Mouse (Mus musculus) limb, embryonic 15.5 days (tissue): ENCODE data around the gene Ttc28. TPM values are rescaled to one million over a fixed set of nuclear protein-coding genes. Genes with fewer than 3 reads are reported as not detected.

Source experiments
- ATAC-seq: fragments of 200-750 bp; cut with Nextera tagmentation; 2 replicates; pipeline ENCODE4 v1.8.0; 2017; ENCODE audit warnings: low read depth, moderate TSS enrichment; ENCODE audit not compliant: insufficient number of reproducible peaks, low FRiP score, low TSS enrichment
- H3K27ac ChIP-seq: fragments of 300-500 bp; sonication (generic); 2 replicates; pipeline ENCODE4 v1.5.1; 2015; ENCODE audit warnings: moderate library complexity, mild to moderate bottlenecking, inconsistent platforms
- H3K27me3 ChIP-seq: fragments of 300-500 bp; sonication (generic); 2 replicates; pipeline ENCODE4 v1.6.1; 2015; ENCODE audit warnings: inconsistent platforms
- H3K36me3 ChIP-seq: fragments of 300-500 bp; sonication (generic); 2 replicates; pipeline ENCODE4 v1.6.1; 2015; ENCODE audit warnings: inconsistent platforms
- H3K4me1 ChIP-seq: fragments of 300-500 bp; sonication (generic); 2 replicates; pipeline ENCODE4 v1.6.1; 2015; ENCODE audit warnings: inconsistent platforms
- H3K4me2 ChIP-seq: fragments of 300-500 bp; sonication (generic); 2 replicates; pipeline ENCODE4 v1.6.1; 2015; ENCODE audit warnings: mild to moderate bottlenecking, inconsistent platforms
- H3K4me3 ChIP-seq: fragments of 300-500 bp; sonication (generic); 2 replicates; pipeline ENCODE4 v1.5.1; 2015; ENCODE audit warnings: mild to moderate bottlenecking, inconsistent platforms
- H3K9ac ChIP-seq: fragments of 300-500 bp; sonication (generic); 2 replicates; pipeline ENCODE4 v1.6.1; 2015; ENCODE audit warnings: inconsistent platforms
- H3K9me3 ChIP-seq: fragments of 300-500 bp; sonication (generic); 2 replicates; pipeline ENCODE4 v1.6.1; 2016; ENCODE audit warnings: inconsistent platforms
- WGBS: fragments of 180-500 bp; shearing (Covaris S2); methylation state at CpG from one replicate; pipeline ENCODE4 v1.1.7; 2015; 5-methylcytosine and 5-hydroxymethylcytosine counted together
- polyA plus RNA-seq: library from polyadenylated mRNA; unstranded; fragments of >200 nt; fragmentation: Nextera tagmentation; extraction: Ambion mirVana; gene quantifications from 2 replicates; pipeline ENCODE4 v1.2.1, GENCODE M21; 2015

Ttc28 gene
- polyA plus RNA-seq, 1 experiment from 2014 or later, result 14.7 TPM

GRCm38 (mm10) chr5:110968566-110968965 is 89.0 kb downstream of the Ttc28 start:
- H3K4me1 ChIP-seq, result 0 out of 2 replicates have a peak, but pooled peaks cover 4% of the 10 kb centered on the region
- no peak overlapping the region for H3K9ac ChIP-seq
- H3K27me3 ChIP-seq, result no peaks in the 10 kb centered on the region
- H3K27ac ChIP-seq, result no peak overlapping the region
- H3K9me3 ChIP-seq, result no peaks in the 10 kb centered on the region
- H3K4me2 ChIP-seq, result no peak overlapping the region
- no peak for ATAC-seq
- WGBS, result 54% methylated on average over 1 of the region's 1 CpGs
- H3K4me3 ChIP-seq, result no peak overlapping the region
- H3K36me3 ChIP-seq, result no peaks in the 10 kb centered on the region

GRCm38 (mm10) chr5:110970162-110970780 is 90.7 kb downstream of the Ttc28 start:
- H3K9ac ChIP-seq, result no peak overlapping the region
- H3K27me3 ChIP-seq, result no peaks in the 10 kb centered on the region
- H3K36me3 ChIP-seq, result no peaks in the 10 kb centered on the region
- WGBS, result 77% methylated on average over 9 of the region's 9 CpGs
- no peak overlapping the region for H3K27ac ChIP-seq
- 0 out of 2 replicates have a peak, but pooled peaks cover 4% of the 10 kb centered on the region for H3K4me1 ChIP-seq
- no peak for ATAC-seq
- no peak overlapping the region for H3K4me3 ChIP-seq
- no peak overlapping the region for H3K4me2 ChIP-seq
- H3K9me3 ChIP-seq, result no peaks in the 10 kb centered on the region

GRCm38 (mm10) chr5:110976721-110977120 is 97.1 kb downstream of the Ttc28 start:
- WGBS, result 89% methylated on average over 7 of the region's 7 CpGs

GRCm38 (mm10) chr5:110977796-110978195 is 98.2 kb downstream of the Ttc28 start:
- H3K9ac ChIP-seq, result no peak overlapping the region
- H3K27me3 ChIP-seq, result no peaks in the 10 kb centered on the region
- H3K4me1 ChIP-seq, result peaks cover 19% of the 10 kb centered on the region
- ATAC-seq, result no peak
- 79% methylated on average over 4 of the region's 4 CpGs for WGBS
- H3K36me3 ChIP-seq, result no peaks in the 10 kb centered on the region
- H3K4me3 ChIP-seq, result no peak overlapping the region
- H3K4me2 ChIP-seq, result no peak overlapping the region
- no peak overlapping the region for H3K27ac ChIP-seq
- no peaks in the 10 kb centered on the region for H3K9me3 ChIP-seq

More at GRCm38 (mm10) chr5:110976721-110977120, 97.1 kb downstream of the Ttc28 start:
- peaks cover 13% of the 10 kb centered on the region; the same call in 1 of the 2 replicates for H3K4me1 ChIP-seq
- H3K4me2 ChIP-seq, result no peak overlapping the region
- H3K36me3 ChIP-seq, result no peaks in the 10 kb centered on the region
- H3K27ac ChIP-seq, result no peak overlapping the region
- H3K4me3 ChIP-seq, result no peak overlapping the region
- no peak overlapping the region for H3K9ac ChIP-seq
- ATAC-seq, result no peak
- H3K27me3 ChIP-seq, result no peaks in the 10 kb centered on the region
- no peaks in the 10 kb centered on the region for H3K9me3 ChIP-seq

- H3K9me3 ChIP-seq, result no peaks in the 10 kb centered on the region
- H3K36me3 ChIP-seq, result no peaks in the 10 kb centered on the region
- H3K27me3 ChIP-seq, result no peaks in the 10 kb centered on the region
- peak overlapping the region; percentile 76 for H3K4me3 ChIP-seq
- ATAC-seq, result peak; percentile 84
- under 1% methylated on average over 9 of the region's 9 CpGs for WGBS
- H3K4me2 ChIP-seq, result peak overlapping the region; percentile 79
- H3K4me1 ChIP-seq, result peaks cover 19% of the 10 kb centered on the region
- H3K9ac ChIP-seq, result peak overlapping the region; percentile 76
- peak overlapping the region; percentile 96 for H3K27ac ChIP-seq
These were observed 98.9 kb downstream of the Ttc28 start for GRCm38 (mm10) chr5:110978461-110978860.

- Histone ChIP-seq H3K36me3 (no peaks in the 10 kb centered on the region), H3K27ac (peak overlapping the region; percentile 96), H3K4me1 (peaks cover 19% of the 10 kb centered on the region), H3K9ac (peak overlapping the region; percentile 76), H3K27me3 (no peaks in the 10 kb centered on the region), H3K9me3 (no peaks in the 10 kb centered on the region), H3K4me2 (peak overlapping the region; percentile 79), H3K4me3 (peak overlapping the region; percentile 76)
- 0 out of 2 replicates have a peak, but pooled peaks have one; percentile 32 for ATAC-seq
- under 1% methylated on average over 100 of the region's 104 CpGs for WGBS
These were observed 99.6 kb downstream of the Ttc28 start for GRCm38 (mm10) chr5:110979011-110979860.

- Histone ChIP-seq H3K9me3 (no peaks in the 10 kb centered on the region), H3K4me1 (peaks cover 23% of the 10 kb centered on the region), H3K36me3 (no peaks in the 10 kb centered on the region; the same call in 1 of the 2 replicates), H3K9ac (peak overlapping the region; percentile 76), H3K27ac (peak overlapping the region; percentile 96), H3K4me3 (peak overlapping the region; percentile 76), H3K4me2 (peak overlapping the region; percentile 79), H3K27me3 (no peaks in the 10 kb centered on the region)
- under 1% methylated on average over 14 of the region's 14 CpGs for WGBS
- peak; percentile 56 for ATAC-seq
These were observed 100.3 kb downstream of the Ttc28 start for GRCm38 (mm10) chr5:110979861-110980346.

GRCm38 (mm10) chr5:110980576-110980975 is 101.0 kb downstream of the Ttc28 start:
- no peak for ATAC-seq
- WGBS, result 16% methylated on average over 5 of the region's 5 CpGs
- peak overlapping the region; percentile 76; the same call in 1 of the 2 replicates for H3K9ac ChIP-seq
- H3K27me3 ChIP-seq, result no peaks in the 10 kb centered on the region
- peak overlapping the region; percentile 79 for H3K4me2 ChIP-seq
- H3K27ac ChIP-seq, result peak overlapping the region; percentile 96
- H3K9me3 ChIP-seq, result no peaks in the 10 kb centered on the region
- H3K36me3 ChIP-seq, result no peaks in the 10 kb centered on the region; the same call in 1 of the 2 replicates
- H3K4me3 ChIP-seq, result peak overlapping the region; percentile 76
- peaks cover 23% of the 10 kb centered on the region for H3K4me1 ChIP-seq

GRCm38 (mm10) chr5:110982436-110982835 is 102.8 kb downstream of the Ttc28 start:
- no peaks in the 10 kb centered on the region for H3K9me3 ChIP-seq
- H3K9ac ChIP-seq, result no peak overlapping the region
- H3K27ac ChIP-seq, result no peak overlapping the region
- 61% methylated on average over 3 of the region's 3 CpGs for WGBS
- H3K4me2 ChIP-seq, result no peak overlapping the region
- no peak for ATAC-seq
- H3K27me3 ChIP-seq, result no peaks in the 10 kb centered on the region
- H3K4me1 ChIP-seq, result peaks cover 23% of the 10 kb centered on the region
- no peaks in the 10 kb centered on the region; the same call in 1 of the 2 replicates for H3K36me3 ChIP-seq
- no peak overlapping the region for H3K4me3 ChIP-seq

- Histone ChIP-seq H3K4me2 (no peak overlapping the region), H3K4me3 (no peak overlapping the region), H3K9me3 (no peaks in the 10 kb centered on the region), H3K27ac (no peak overlapping the region), H3K4me1 (peaks cover 21% of the 10 kb centered on the region), H3K9ac (no peak overlapping the region), H3K27me3 (no peaks in the 10 kb centered on the region), H3K36me3 (no peaks in the 10 kb centered on the region; the same call in 1 of the 2 replicates)
- no peak for ATAC-seq
- 81% methylated on average over 6 of the region's 6 CpGs for WGBS
These were observed 104.6 kb downstream of the Ttc28 start for GRCm38 (mm10) chr5:110984136-110984681.

GRCm38 (mm10) chr5:110996835-110997539 is 117.4 kb downstream of the Ttc28 start:
- Histone ChIP-seq H3K27me3 (no peaks in the 10 kb centered on the region), H3K36me3 (no peaks in the 10 kb centered on the region), H3K4me2 (no peak overlapping the region), H3K4me1 (peaks cover 10% of the 10 kb centered on the region; the same call in 1 of the 2 replicates), H3K9ac (no peak overlapping the region), H3K9me3 (no peaks in the 10 kb centered on the region), H3K27ac (no peak overlapping the region), H3K4me3 (no peak overlapping the region)
- no peak for ATAC-seq
- 74% methylated on average over 13 of the region's 13 CpGs for WGBS
